Mouse (Mus musculus) myocyte (in vitro differentiated cells): ENCODE data around the gene Cnst.

ENCODE experiments used
- E2F4 ChIP-seq: IDR thresholded peaks from one replicate; pipeline ENCODE4 v1.6.1; 2011; ENCODE audit warnings: mild to moderate bottlenecking, control low read depth, moderate library complexity; ENCODE audit not compliant: insufficient read depth
- MAX ChIP-seq: IDR thresholded peaks from one replicate; pipeline ENCODE4 v1.6.1; 2011; ENCODE audit warnings: low read depth, mild to moderate bottlenecking, control low read depth
- MYOG ChIP-seq, 3 experiments: IDR thresholded peaks; one replicate each; pipeline ENCODE4 v1.6.1; 2011; ENCODE audit warnings: control low read depth in 2 of 3, low read depth in 2 of 3, mild to moderate bottlenecking in 2 of 3; ENCODE audit not compliant: insufficient read length in 2 of 3, control insufficient read depth in 1 of 3, insufficient read depth in 1 of 3
- POLR2A ChIP-seq: IDR thresholded peaks from one replicate; pipeline ENCODE4 v1.6.1; 2011; ENCODE audit warnings: low read depth, mild to moderate bottlenecking, control low read depth, moderate library complexity; ENCODE audit not compliant: insufficient read length
- POLR2AphosphoS2 ChIP-seq: IDR thresholded peaks from one replicate; pipeline ENCODE4 v1.6.1; 2011; ENCODE audit warnings: low read depth, control low read depth; ENCODE audit not compliant: insufficient read length
- REST ChIP-seq: IDR thresholded peaks from one replicate; pipeline ENCODE4 v1.6.1; 2011; ENCODE audit warnings: mild to moderate bottlenecking, control low read depth, moderate library complexity; ENCODE audit not compliant: insufficient read depth, insufficient read length
- TCF3 ChIP-seq: IDR thresholded peaks from one replicate; pipeline ENCODE4 v1.6.1; 2011; ENCODE audit warnings: low read depth, control low read depth; ENCODE audit not compliant: insufficient read length
- USF1 ChIP-seq: IDR thresholded peaks from one replicate; pipeline ENCODE4 v1.6.1; 2011; ENCODE audit warnings: low read depth, mild to moderate bottlenecking, control low read depth, moderate library complexity

DNA sequence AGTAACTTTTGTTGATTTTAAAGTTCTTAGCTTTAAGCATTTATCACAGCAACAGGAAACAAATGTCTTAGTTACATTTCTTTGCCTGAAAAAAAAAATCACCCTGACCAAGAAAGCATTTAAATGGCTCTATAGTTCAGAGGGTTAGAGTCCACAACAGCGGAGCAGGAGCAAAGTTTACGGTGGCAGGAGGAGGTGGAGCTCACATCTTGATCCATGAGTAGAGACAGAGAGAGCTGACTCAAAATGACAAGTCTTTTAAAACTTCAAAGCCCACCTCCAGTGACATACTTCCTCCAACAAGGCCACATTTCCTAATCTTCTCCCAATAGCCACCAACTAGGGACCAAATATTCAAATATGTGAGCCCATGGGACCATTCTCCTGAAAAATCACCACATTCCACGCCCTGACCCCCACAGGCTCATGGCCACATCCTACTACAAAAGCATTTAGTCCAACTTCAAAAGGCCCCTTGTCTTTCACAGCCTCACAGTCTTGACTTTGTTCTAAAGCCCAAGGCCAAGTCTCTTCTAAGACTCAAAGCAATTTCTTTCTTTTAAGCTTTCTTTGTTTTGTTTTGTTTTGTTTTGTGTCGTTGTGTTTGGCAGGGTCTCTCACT lies 118.2 kb downstream of the Cnst start:
- TF ChIP-seq TCF3 = no peak
- no peak for TF ChIP-seq POLR2A
- TF ChIP-seq MAX = no peak
- TF ChIP-seq POLR2AphosphoS2 = no peak
- no peak for TF ChIP-seq MYOG (IDR thresholded peaks at IDR 0.05; ENCODE audit: control insufficient read depth in 1 of 3, insufficient read depth in 1 of 3, insufficient read length in 2 of 3, low read depth in 2 of 3)
- TF ChIP-seq REST = no peak
- no peak for TF ChIP-seq USF1
- TF ChIP-seq E2F4 = no peak
